Mouse (Mus musculus) midbrain, embryonic 10.5 days (tissue): ENCODE results near the gene Camta1. TPM values are rescaled to one million over a fixed set of nuclear protein-coding genes. Genes with fewer than 3 reads are reported as not detected.

Experiments used
- DNase-seq: peaks from one replicate; pipeline ENCODE4 v3.0.0-alpha.2; 2017; ENCODE audit warnings: low spot score
- H3K27ac ChIP-seq: fragments of 300-500 bp; sonication (generic); replicated peaks from 2 replicates; pipeline ENCODE4 v1.5.1; 2016; ENCODE audit warnings: mild to moderate bottlenecking
- H3K27me3 ChIP-seq: fragments of 300-500 bp; sonication (generic); 2 replicates; pipeline ENCODE4 v1.6.1; 2016; ENCODE audit warnings: low read depth, mild to moderate bottlenecking; ENCODE audit not compliant: poor library complexity, severe bottlenecking
- H3K36me3 ChIP-seq: fragments of 300-500 bp; sonication (generic); 2 replicates; pipeline ENCODE4 v1.6.1; 2016; ENCODE audit warnings: mild to moderate bottlenecking, moderate library complexity
- H3K4me1 ChIP-seq: fragments of 300-500 bp; sonication (generic); 2 replicates; pipeline ENCODE4 v1.6.1; 2016
- H3K4me3 ChIP-seq: fragments of 300-500 bp; sonication (generic); 2 replicates; pipeline ENCODE4 v1.5.1; 2016; ENCODE audit warnings: mild to moderate bottlenecking, moderate library complexity
- H3K9me3 ChIP-seq: fragments of 300-500 bp; sonication (generic); replicated peaks from 2 replicates; pipeline ENCODE4 v1.6.1; 2016; ENCODE audit warnings: mild to moderate bottlenecking
- WGBS: fragments of 180-500 bp; shearing (Covaris S2); methylation state at CpG from one replicate; pipeline ENCODE4 v1.1.7; 2016; 5-methylcytosine and 5-hydroxymethylcytosine counted together
- polyA plus RNA-seq: library from polyadenylated mRNA; unstranded; fragments of >200 nt; fragmentation: Nextera tagmentation; extraction: Ambion mirVana; gene quantifications from 2 replicates; pipeline ENCODE4 v1.2.1, GENCODE M21; 2016

Gene Camta1
- polyA plus RNA-seq, 1 experiment from 2014 or later: 137 TPM

DNA sequence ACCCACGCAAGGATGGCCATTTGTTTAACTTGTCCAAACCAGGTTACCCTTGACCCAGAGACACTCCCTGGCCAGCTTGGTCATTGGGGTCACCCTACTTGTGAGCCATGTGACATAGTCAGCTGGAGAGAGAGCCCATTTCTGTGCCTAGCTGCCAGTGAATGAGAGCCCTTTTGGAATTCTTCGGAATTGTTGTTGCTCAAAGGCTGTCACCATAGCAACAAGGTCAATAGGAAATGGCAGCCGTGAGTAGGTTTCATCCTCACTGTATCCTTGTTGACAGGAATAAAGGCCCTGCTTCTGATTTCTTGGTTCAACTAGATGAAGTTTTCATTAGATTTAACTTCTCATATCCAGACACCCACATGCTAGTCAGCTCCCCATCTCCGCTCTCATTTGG lies 707.4 kb downstream of the Camta1 start:
- Histone ChIP-seq H3K4me3 (no peak overlapping the region), H3K27me3 (peaks cover 48% of the 10 kb centered on the region), H3K4me1 (peaks cover 46% of the 10 kb centered on the region), H3K9me3 (no peaks in the 10 kb centered on the region), H3K27ac (peak overlapping the region; percentile 49; the same call in 1 of the 2 replicates), H3K36me3 (no peaks in the 10 kb centered on the region)
- WGBS: 40% methylated on average over 4 of the region's 4 CpGs
- peak; percentile 43 for DNase-seq

DNA sequence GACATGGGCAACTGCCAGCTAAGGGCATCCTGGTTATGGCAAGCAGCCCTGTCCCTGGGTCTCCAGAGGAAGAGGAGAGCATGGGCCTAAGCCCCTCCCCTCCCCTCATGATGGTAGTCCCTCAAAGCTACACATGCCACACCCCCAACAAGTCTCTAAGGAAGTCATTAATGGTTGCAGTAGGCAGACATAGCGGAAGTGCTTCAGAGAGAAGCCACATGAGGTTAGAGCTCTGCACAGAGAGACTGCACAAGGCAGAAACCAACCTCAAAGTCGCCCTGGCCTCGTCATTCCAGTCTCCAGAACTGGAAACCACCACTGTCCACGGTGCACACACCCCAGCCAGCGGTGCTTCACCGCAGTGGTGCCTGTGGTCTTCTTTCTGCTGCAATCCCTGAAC lies 709.7 kb downstream of the Camta1 start:
- no peaks in the 10 kb centered on the region for H3K36me3 ChIP-seq
- peaks cover 63% of the 10 kb centered on the region for H3K27me3 ChIP-seq
- peaks cover 58% of the 10 kb centered on the region for H3K4me1 ChIP-seq
- DNase-seq: no peak
- H3K9me3 ChIP-seq: no peaks in the 10 kb centered on the region
- no peak overlapping the region; the same call in 1 of the 2 replicates for H3K27ac ChIP-seq
- 84% methylated on average over 6 of the region's 6 CpGs for WGBS
- H3K4me3 ChIP-seq: no peak overlapping the region

DNA sequence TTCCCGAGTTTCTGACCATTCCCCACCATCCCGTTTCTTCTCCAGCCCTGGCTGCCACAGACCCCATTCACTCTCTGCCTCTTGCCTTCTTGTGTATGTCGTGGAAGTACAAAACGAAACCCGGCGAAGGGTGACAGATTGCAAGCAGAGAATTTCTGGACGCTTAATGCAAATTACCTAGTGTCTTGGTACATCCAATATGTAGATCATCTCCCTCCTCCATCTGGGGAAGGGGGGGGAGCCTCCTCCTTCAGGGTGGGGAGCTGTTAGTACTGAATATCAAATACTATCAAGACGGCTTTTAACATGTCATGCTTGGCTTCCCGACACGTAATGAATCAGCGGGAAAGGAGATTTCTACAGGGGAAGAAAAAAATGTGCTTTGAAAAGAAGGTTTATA lies 710.8 kb downstream of the Camta1 start:
- no peak for DNase-seq
- 84% methylated on average over 11 of the region's 11 CpGs for WGBS
- H3K27ac ChIP-seq: no peak overlapping the region
- no peaks in the 10 kb centered on the region for H3K9me3 ChIP-seq
- H3K4me3 ChIP-seq: no peak overlapping the region
- H3K4me1 ChIP-seq: peaks cover 65% of the 10 kb centered on the region
- no peaks in the 10 kb centered on the region for H3K36me3 ChIP-seq
- H3K27me3 ChIP-seq: peaks cover 60% of the 10 kb centered on the region

- Histone ChIP-seq H3K27me3 (peaks cover 54% of the 10 kb centered on the region), H3K27ac (no peak overlapping the region), H3K4me1 (peaks cover 65% of the 10 kb centered on the region), H3K36me3 (no peaks in the 10 kb centered on the region), H3K4me3 (no peak overlapping the region), H3K9me3 (peaks cover under 1% of the 10 kb centered on the region; the same call in 1 of the 2 replicates)
- no peak for DNase-seq
- WGBS: 79% methylated on average over 11 of the region's 11 CpGs
Observed at GRCm38 (mm10) chr4:151150115-151150514, 711.6 kb downstream of the Camta1 start.

DNA sequence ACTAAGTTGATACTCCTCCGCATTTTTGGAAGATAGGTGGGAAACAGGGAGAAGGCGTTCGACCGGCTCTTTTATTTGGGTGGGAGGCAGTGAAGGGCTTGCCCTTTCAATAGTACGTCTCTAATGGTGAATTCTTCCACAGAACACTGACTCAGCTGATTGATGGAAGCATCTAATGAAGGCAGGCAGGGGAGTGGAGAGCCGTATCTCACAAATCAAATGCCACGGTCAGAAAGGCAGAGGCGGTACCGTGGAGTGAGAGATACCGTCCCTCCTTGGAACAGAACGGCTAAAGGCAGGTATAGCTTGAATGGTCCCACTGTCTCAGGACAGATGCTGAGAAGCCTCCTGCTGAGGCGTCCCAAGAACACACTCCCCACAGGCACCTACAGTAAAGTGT lies 714.1 kb downstream of the Camta1 start:
- H3K4me1 ChIP-seq: peaks cover 44% of the 10 kb centered on the region
- no peaks in the 10 kb centered on the region for H3K36me3 ChIP-seq
- no peak for DNase-seq
- H3K4me3 ChIP-seq: no peak overlapping the region
- WGBS: 30% methylated on average over 12 of the region's 12 CpGs
- peaks cover 20% of the 10 kb centered on the region for H3K9me3 ChIP-seq
- H3K27ac ChIP-seq: no peak overlapping the region
- peaks cover 48% of the 10 kb centered on the region for H3K27me3 ChIP-seq

DNA sequence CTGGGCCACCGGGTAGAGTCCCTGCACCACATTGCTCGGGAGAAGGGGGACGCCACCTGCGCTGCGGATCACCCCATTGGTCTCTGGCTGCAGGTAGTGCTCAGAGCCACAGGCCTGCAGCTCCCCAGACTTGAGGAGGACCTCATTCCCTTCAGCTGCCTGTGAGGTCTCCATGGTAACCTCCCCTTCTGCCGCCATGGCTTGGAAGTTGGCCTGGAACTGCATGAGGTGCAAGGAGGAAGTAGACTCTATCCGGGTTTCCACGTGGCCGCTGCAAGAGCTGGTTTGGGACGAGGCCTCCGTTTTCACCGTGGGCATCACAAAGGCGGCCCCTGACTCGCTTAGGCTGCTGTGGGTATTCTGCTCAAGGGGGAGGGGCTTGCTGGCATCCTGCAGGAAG lies 717.6 kb downstream of the Camta1 start:
- Histone ChIP-seq H3K9me3 (peaks cover 20% of the 10 kb centered on the region), H3K27me3 (peaks cover 47% of the 10 kb centered on the region), H3K4me3 (no peak overlapping the region), H3K4me1 (peaks cover 49% of the 10 kb centered on the region), H3K36me3 (no peaks in the 10 kb centered on the region), H3K27ac (no peak overlapping the region)
- no peak for DNase-seq
- WGBS: 87% methylated on average over 14 of the region's 14 CpGs

GRCm38 (mm10) chr4:151141196-151141880 lies 720.3 kb downstream of the Camta1 start:
- WGBS: 10% methylated on average over 13 of the region's 13 CpGs
- peak overlapping the region; percentile 48 for H3K4me3 ChIP-seq
- H3K27me3 ChIP-seq: peaks cover 44% of the 10 kb centered on the region

GRCm38 (mm10) chr4:151140368-151140982 lies 721.2 kb downstream of the Camta1 start:
- H3K4me3 ChIP-seq: peak overlapping the region; percentile 48
- peak; percentile 95 for DNase-seq
- H3K36me3 ChIP-seq: no peaks in the 10 kb centered on the region
- H3K4me1 ChIP-seq: peaks cover 48% of the 10 kb centered on the region
- WGBS: 5% methylated on average over 20 of the region's 20 CpGs
- H3K27ac ChIP-seq: peak overlapping the region; percentile 89
- peaks cover 51% of the 10 kb centered on the region for H3K27me3 ChIP-seq
- H3K9me3 ChIP-seq: peaks cover 20% of the 10 kb centered on the region

More at GRCm38 (mm10) chr4:151141196-151141880, 720.3 kb downstream of the Camta1 start:
- H3K4me1 ChIP-seq: peaks cover 49% of the 10 kb centered on the region
- H3K9me3 ChIP-seq: peaks cover 20% of the 10 kb centered on the region
- DNase-seq: peak; percentile 95
- no peaks in the 10 kb centered on the region for H3K36me3 ChIP-seq
- peak overlapping the region; percentile 89 for H3K27ac ChIP-seq

- peak; percentile 87 for DNase-seq
- peaks cover 57% of the 10 kb centered on the region for H3K27me3 ChIP-seq
- peaks cover 11% of the 10 kb centered on the region for H3K9me3 ChIP-seq
- H3K4me3 ChIP-seq: peak overlapping the region; percentile 48
- H3K36me3 ChIP-seq: no peaks in the 10 kb centered on the region
- peak overlapping the region; percentile 89 for H3K27ac ChIP-seq
- 4% methylated on average over 20 of the region's 20 CpGs for WGBS
- H3K4me1 ChIP-seq: peaks cover 48% of the 10 kb centered on the region
Observed at GRCm38 (mm10) chr4:151139053-151139840, 722.4 kb downstream of the Camta1 start.

DNA sequence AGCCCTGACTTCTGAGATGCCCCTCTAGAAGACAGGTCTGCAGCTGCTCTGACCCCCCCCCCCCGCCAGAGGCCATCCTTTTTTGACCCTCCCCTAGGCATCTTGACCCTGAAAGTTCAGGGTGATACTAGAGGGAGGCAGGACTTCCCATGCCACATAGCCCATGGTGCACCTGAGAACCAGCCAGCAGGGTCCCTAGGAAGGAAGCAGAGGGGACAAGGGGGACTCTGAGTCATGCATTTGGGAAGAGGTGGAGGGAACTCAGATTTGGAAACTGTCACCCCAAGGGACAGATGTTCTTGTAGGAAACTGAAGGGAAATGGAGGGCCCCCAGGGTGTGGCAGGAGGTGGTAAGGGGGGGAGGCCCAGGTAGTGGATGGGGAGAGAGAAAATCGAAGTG lies 723.1 kb downstream of the Camta1 start:
- Histone ChIP-seq H3K27ac (peak overlapping the region; percentile 89), H3K4me1 (peaks cover 48% of the 10 kb centered on the region), H3K4me3 (peak overlapping the region; percentile 48; the same call in 1 of the 2 replicates), H3K27me3 (peaks cover 63% of the 10 kb centered on the region), H3K9me3 (peaks cover 5% of the 10 kb centered on the region; the same call in 1 of the 2 replicates), H3K36me3 (no peaks in the 10 kb centered on the region)
- DNase-seq: no peak
- 19% methylated on average over 2 of the region's 2 CpGs for WGBS

- DNase-seq: no peak
- H3K9me3 ChIP-seq: 0 out of 2 replicates have a peak, but pooled peaks cover under 1% of the 10 kb centered on the region
- no peak overlapping the region for H3K4me3 ChIP-seq
- WGBS: 40% methylated on average over 10 of the region's 10 CpGs
- H3K36me3 ChIP-seq: no peaks in the 10 kb centered on the region
- peaks cover 48% of the 10 kb centered on the region for H3K4me1 ChIP-seq
- H3K27ac ChIP-seq: peak overlapping the region; percentile 89
- H3K27me3 ChIP-seq: peaks cover 65% of the 10 kb centered on the region
Observed at GRCm38 (mm10) chr4:151138135-151138534, 723.5 kb downstream of the Camta1 start.

- Histone ChIP-seq H3K27ac (peak overlapping the region; percentile 89), H3K36me3 (no peaks in the 10 kb centered on the region), H3K4me3 (no peak overlapping the region), H3K4me1 (peaks cover 48% of the 10 kb centered on the region), H3K9me3 (no peaks in the 10 kb centered on the region), H3K27me3 (peaks cover 69% of the 10 kb centered on the region)
- 60% methylated on average over 5 of the region's 5 CpGs for WGBS
- DNase-seq: no peak
Observed at GRCm38 (mm10) chr4:151137701-151138100, 724.0 kb downstream of the Camta1 start.
